Mouse (Mus musculus) erythroid progenitor cell, adult 5-6 weeks (primary cell): ENCODE measurements around the gene Ano6. TPM values are rescaled to one million over a fixed set of nuclear protein-coding genes. Genes with fewer than 3 reads are reported as not detected.

Source experiments
- ATAC-seq: replicated peaks from 2 replicates; pipeline ENCODE4 v1.8.0; 2016; ENCODE audit warnings: moderate number of reproducible peaks, mild to moderate bottlenecking, moderate TSS enrichment, inconsistent platforms; ENCODE audit not compliant: poor library complexity, low FRiP score, severe bottlenecking
- total RNA-seq, 2 experiments: library from RNA; stranded (forward) in 1 of 2; stranded (reverse) in 1 of 2; fragments of 150-400 nt in 1 of 2; fragments of 186-747, 209-891 nt in 1 of 2; gene quantifications; 2 replicates each; pipeline versions ENCODE4 v1.2.3 to v1.2.4; 2015 to 2017; ENCODE audit warnings: low replicate concordance in 2 of 2

Ano6 gene
- total RNA-seq, 2 experiments from 2014 or later = 9.5 to 23.1 TPM

DNA sequence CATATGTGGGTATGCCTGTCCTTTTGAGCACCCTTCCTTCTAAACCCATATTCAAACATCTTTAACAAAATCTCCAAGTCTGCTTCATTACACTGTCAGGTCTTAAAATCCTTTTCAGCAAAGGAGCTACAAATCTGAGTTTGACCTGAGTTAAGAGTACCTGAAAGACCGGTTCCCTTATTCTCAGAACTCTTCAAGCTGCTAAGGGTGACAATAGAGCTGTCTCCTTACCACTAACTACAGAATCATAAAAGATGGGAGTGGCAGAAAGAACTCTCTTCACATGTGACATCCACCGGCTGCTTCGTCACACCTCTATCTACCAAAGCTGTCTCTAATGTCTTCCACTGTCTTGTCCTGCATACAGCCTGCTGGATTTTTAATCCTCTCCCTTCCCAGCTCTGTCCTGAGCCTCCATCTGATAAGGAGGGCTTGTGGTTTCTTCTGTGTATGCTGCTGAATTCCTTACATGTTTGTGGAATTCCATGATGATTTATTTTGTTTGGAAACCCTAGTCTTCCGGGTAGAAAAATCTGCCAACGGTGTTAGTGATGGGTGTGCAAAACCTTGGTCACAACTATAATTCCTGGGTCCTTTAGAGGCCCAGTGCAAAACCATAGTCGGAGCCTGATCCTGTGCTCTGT lies 212.4 kb downstream of the Ano6 start:
- no peak for ATAC-seq

GRCm38 (mm10) chr15:96011640-96012390 lies 221.2 kb downstream of the Ano6 start:
- ATAC-seq = no peak

- ATAC-seq = no peak
Measured at GRCm38 (mm10) chr15:96012391-96012775, 221.7 kb downstream of the Ano6 start.

DNA sequence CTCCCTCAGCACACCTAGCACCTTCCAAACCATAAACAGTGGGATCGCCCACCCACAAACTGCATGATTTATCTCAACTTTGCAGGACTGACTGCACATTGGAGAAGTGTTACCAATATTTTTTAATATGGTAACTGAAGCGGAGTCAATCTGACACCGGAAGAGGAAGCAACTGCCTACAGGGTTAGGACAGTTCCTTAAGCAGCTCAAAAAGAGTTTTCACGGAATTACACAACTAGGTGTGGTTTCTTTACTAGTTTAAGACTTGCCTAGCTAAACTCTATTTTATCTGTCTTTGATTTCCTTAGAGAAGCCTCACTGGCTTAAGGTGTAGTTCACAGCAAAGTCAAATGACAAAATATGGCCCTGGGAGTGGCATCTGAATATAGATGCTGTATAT lies 223.9 kb downstream of the Ano6 start:
- ATAC-seq = no peak

DNA sequence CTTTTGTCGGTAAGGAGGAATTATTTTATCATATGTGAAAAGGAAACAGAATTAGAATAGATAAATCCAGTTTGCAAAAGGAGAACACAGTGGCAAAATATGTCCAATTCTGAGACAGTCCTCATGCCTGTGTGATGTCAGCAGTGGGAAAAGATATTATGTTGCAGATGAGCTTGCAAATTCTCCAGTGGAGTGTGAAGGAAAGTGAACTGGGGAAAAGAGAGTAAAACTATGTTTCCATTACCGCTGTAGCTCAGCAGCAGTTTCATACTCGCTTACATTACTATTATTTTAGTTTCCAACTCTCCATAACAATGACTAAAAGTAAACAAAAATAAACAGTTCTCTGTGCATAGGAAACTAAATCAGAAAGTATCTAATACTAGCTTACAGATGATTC lies 229.8 kb downstream of the Ano6 start:
- ATAC-seq = no peak

DNA sequence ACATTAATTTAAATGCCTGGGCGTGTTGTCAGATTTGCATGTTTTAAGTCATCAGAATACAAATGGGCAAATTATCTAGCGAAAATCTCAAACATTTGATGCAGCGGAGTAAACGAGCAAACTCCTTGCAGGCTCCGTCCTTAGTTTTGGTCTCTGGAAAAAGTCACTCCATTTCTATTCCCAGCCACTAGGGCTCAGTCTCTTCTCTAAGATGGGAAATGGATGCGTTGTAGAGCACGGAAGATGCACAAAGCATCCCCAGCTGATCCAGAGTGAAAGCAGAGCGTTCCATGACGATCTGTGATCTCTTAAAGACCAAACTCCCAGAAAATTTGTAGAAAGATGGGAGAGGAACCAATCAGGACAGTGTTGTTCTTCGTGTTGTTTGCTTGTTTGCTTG lies 230.9 kb downstream of the Ano6 start:
- ATAC-seq = no peak

Other genes starting within 250 kb of the Ano6 start
- not detected in 2 replicates for gene Dbx2, start 134.9 kb upstream of the Ano6 start, total RNA-seq (2015; ENCODE audit: low replicate concordance)
- not detected in 2 replicates for gene Dbx2, start 134.9 kb upstream of the Ano6 start, total RNA-seq (2017; ENCODE audit: low replicate concordance)